Mouse (Mus musculus): ENCODE measurements around the gene Sema3b. TPM values are rescaled to one million over a fixed set of nuclear protein-coding genes. Genes with fewer than 3 reads are reported as not detected.
"Not testable (repeated sequence)": the region's sequence is repeated elsewhere in the genome, so short reads cannot be mapped to it uniquely, and the experiment has no call there.

Gene Sema3b
- polyA plus RNA-seq, 1 experiment from 2014 or later, result 9.9 TPM

DNA sequence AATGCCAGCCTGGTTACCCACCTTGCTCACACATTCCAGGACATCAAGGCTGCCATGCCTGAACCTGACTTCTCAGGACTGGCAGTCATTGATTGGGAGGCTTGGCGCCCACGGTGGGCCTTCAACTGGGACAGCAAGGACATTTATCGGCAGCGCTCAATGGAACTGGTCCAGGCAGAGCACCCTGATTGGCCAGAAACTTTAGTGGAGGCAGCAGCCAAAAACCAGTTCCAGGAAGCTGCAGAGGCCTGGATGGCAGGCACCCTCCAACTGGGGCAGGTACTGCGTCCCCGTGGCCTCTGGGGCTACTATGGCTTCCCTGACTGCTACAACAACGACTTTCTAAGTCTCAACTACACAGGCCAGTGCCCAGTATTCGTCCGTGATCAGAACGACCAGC is 31.2 kb downstream of the Sema3b start:
- Histone ChIP-seq H3K27me3 (replicated peaks) (no peaks in the 10 kb centered on the region), H3K36me3 (peaks cover 21% of the 10 kb centered on the region), H3K27ac (replicated peaks) (no peak overlapping the region), H3K4me3 (no peak overlapping the region), H3K9me3 (no peaks in the 10 kb centered on the region), H3K4me2 (peak overlapping the region; percentile 73), H3K4me1 (peaks cover 58% of the 10 kb centered on the region), H3K9ac (no peak overlapping the region)
- 85% methylated on average over 10 of the region's 10 CpGs for WGBS
- ATAC-seq (ENCODE audit: extremely low read depth, insufficient number of reproducible peaks, low FRiP score, low TSS enrichment), result no peak

DNA sequence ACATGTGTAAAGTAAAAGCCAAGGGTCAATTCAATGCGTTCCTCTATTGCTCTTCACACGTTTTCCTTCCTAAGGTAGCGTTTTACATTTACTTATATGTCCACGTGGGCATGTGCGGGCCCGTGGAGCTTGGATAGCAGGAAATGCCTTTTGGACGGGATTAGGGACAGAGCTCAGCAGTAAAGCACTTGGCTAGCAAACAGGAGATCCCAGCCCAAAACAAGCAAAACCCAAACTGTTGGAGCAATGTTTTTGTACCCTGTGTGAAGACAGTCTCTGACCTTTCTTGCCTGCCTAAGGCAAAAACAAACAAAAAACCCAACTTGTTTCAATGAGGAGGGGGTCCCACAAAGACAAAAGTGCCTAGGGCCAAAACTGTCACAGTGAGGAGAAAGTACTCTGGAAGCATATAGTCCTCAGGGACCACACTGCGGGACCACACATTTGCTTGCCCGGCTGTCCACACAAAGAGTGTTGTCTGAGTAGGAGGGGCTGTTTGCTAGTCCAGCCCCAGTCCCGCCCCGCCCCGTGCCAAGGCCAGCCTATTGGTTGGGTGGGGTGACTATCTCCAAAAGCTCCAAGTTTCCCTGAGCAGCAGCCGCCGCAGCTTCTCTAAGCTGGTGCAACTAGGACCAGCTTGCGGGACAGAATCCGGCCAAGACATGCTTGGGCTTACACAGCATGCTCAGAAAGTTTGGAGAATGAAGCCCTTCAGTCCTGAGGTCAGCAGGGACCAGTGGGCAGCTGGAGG is 32.5 kb downstream of the Sema3b start, which contains the start of gene Hyal1:
Gene Hyal1 (plus strand): TSS at position 571 of the 751 bp plus-strand sequence.
- Histone ChIP-seq H3K36me3 (peaks cover 33% of the 10 kb centered on the region), H3K4me1 (peaks cover 54% of the 10 kb centered on the region), H3K27ac (replicated peaks) (peak within 1 kb of the TSS; percentile 46), H3K9me3 (no peaks in the 10 kb centered on the region), H3K9ac (peak within 1 kb of the TSS; percentile 80), H3K27me3 (replicated peaks) (no peaks in the 10 kb centered on the region), H3K4me3 (peak within 1 kb of the TSS; percentile 50), H3K4me2 (peak within 1 kb of the TSS; percentile 73)
- ATAC-seq (ENCODE audit: extremely low read depth, insufficient number of reproducible peaks, low FRiP score, low TSS enrichment), result peak; percentile 56; the same call in 1 of the 2 replicates
- 26% methylated on average over 16 of the region's 16 CpGs for WGBS

DNA sequence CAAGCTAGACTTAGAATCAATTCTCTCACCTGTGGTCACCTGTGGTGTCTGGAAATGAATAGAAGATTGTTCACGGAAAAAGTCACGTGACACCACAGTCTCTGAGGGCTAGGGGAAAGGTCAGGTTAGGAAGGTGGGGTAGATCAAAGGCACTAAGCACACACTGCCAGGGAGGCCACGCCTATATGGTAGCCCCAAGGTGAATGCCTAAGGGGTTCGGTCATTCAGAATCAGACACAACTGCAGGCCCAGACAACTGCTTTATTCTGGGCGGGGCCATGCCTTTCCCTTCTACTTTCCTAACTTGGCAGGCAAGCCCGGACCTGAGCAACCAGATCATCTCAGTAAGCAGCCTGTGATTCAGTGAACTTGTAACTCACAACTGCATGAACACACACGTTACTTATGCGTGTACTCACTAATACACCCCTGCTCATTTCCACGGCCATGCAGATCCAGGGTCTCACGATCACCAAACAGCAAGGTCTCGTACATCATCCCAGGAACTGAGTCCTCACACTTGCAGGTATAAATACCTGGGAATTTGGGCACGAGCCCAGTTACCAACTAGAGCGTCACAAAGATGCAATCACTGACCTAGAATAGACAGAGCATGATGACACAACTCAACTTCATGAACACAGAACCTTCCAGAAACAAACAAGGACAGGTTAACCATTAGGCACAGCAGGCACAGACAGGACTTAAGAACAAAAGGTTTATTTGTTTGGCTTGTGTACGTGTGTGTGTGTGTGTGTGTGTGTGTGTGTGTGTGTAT is 33.3 kb downstream of the Sema3b start:
- H3K9me3 ChIP-seq, result no peaks in the 10 kb centered on the region
- 82% methylated on average over 14 of the region's 14 CpGs for WGBS
- peak overlapping the region; percentile 80; the same call in 1 of the 2 replicates for H3K9ac ChIP-seq
- peak overlapping the region; percentile 46 for H3K27ac ChIP-seq (replicated peaks)
- H3K36me3 ChIP-seq, result peaks cover 41% of the 10 kb centered on the region
- H3K4me2 ChIP-seq, result no peak overlapping the region
- H3K27me3 ChIP-seq (replicated peaks), result no peaks in the 10 kb centered on the region
- ATAC-seq (ENCODE audit: extremely low read depth, insufficient number of reproducible peaks, low FRiP score, low TSS enrichment), result no peak
- no peak overlapping the region for H3K4me3 ChIP-seq
- H3K4me1 ChIP-seq, result peaks cover 55% of the 10 kb centered on the region

DNA sequence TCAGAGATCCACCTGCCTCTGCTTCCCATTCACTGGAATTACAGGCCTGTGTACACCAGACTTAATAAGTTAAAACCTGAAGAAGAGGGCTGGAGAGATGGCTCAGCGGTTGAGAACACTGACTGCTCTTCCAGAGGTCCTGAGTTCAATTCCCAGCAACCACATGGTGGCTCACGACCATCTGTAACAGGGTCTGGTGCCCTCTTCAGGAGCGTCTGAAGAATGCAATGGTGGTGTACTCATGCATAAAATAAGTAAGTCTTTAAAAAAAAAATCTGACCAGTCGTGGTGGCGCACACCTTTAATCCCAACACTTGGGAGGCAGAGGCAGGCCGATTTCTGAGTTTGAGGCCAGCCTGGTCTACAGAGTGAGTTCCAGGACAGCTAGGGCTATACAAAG is 35.3 kb downstream of the Sema3b start:
- not testable (repeated sequence) for H3K9me3 ChIP-seq; H3K27ac ChIP-seq (replicated peaks); ATAC-seq (ENCODE audit: extremely low read depth, insufficient number of reproducible peaks, low FRiP score, low TSS enrichment); H3K9ac ChIP-seq; H3K4me2 ChIP-seq; H3K27me3 ChIP-seq (replicated peaks); H3K4me3 ChIP-seq
- H3K36me3 ChIP-seq, result peaks cover 47% of the 10 kb centered on the region
- peaks cover 54% of the 10 kb centered on the region for H3K4me1 ChIP-seq
- 84% methylated on average over 6 of the region's 6 CpGs for WGBS

DNA sequence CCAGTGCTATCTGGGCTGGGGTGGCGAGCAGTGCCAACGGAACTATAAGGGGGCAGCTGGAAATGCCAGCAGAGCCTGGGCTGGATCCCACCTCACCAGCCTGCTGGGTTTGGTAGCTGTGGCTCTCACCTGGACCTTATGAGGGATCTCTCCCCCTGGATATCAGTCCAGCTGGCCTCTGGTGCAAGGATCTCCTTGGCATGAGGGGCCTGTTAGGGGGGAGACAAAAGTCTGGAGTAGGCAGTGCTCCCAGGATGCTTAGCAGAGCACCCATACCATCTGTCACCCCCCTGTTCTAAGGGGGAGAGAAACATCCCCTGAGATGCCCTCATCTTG is 36.7 kb downstream of the Sema3b start:
- Histone ChIP-seq H3K9me3 (no peaks in the 10 kb centered on the region), H3K9ac (peak overlapping the region; percentile 26; the same call in 1 of the 2 replicates), H3K4me3 (no peak overlapping the region), H3K4me1 (peaks cover 56% of the 10 kb centered on the region), H3K36me3 (peaks cover 47% of the 10 kb centered on the region), H3K27ac (replicated peaks) (no peak overlapping the region), H3K27me3 (replicated peaks) (no peaks in the 10 kb centered on the region), H3K4me2 (no peak overlapping the region)
- ATAC-seq (ENCODE audit: extremely low read depth, insufficient number of reproducible peaks, low FRiP score, low TSS enrichment), result no peak
- WGBS, result 93% methylated on average over 2 of the region's 2 CpGs

DNA sequence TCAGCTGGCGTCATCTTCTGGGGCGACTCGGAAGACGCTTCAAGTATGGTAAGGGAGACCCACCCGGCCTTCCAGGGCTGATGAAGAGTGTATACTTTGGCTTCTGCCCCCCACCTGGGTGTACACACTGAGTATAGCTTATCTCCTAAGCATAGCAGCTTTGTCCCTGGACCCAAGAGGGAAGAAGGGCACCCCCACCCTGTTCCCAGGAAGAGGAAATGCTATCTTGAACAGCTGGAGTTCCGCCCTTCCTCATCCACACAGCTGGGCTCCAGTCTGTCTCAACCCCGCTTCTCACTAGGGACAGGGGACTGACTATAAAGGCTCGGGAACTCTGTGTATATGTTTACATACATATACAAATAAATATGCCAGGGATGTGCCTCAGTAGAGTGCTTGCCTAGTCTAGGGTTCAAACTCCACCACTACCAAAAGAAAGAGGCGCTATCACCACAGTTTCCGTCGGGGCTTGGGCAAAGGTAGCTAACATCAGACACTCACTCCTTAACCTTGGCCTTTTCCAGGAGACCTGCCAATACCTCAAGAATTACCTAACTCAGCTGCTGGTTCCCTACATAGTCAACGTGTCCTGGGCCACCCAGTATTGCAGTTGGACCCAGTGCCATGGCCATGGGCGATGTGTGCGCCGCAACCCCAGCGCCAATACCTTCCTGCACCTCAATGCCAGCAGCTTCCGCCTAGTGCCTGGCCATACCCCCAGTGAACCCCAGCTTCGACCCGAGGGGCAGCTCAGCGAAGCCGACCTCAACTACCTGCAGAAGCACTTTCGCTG is 37.3 kb downstream of the Sema3b start:
- Histone ChIP-seq H3K9me3 (no peaks in the 10 kb centered on the region), H3K27ac (replicated peaks) (peak overlapping the region; percentile 21; the same call in 1 of the 2 replicates), H3K4me2 (peak overlapping the region; percentile 81), H3K4me3 (peak overlapping the region; percentile 87), H3K36me3 (peaks cover 47% of the 10 kb centered on the region), H3K27me3 (replicated peaks) (no peaks in the 10 kb centered on the region), H3K4me1 (peaks cover 55% of the 10 kb centered on the region), H3K9ac (peak overlapping the region; percentile 93)
- ATAC-seq (ENCODE audit: extremely low read depth, insufficient number of reproducible peaks, low FRiP score, low TSS enrichment), result no peak
- WGBS, result 85% methylated on average over 22 of the region's 22 CpGs

DNA sequence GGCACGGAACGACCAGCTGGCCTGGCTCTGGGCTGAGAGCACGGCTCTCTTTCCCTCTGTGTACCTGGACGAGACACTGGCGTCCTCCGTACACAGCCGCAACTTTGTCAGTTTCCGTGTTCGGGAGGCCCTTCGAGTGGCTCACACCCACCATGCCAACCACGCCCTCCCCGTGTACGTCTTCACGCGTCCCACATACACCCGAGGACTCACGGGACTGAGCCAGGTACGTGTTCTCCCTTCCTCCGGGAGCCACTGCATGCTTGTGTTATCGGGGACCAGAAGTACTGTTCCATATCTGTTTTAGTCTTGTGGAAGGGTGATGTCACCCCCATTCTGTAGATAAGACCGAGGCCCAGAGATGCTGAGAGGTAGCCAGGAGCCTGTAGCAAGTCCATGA is 38.2 kb downstream of the Sema3b start:
- no peak for ATAC-seq (ENCODE audit: extremely low read depth, insufficient number of reproducible peaks, low FRiP score, low TSS enrichment)
- Histone ChIP-seq H3K27me3 (replicated peaks) (no peaks in the 10 kb centered on the region), H3K9ac (peak overlapping the region; percentile 93), H3K4me2 (peak overlapping the region; percentile 81), H3K4me1 (peaks cover 55% of the 10 kb centered on the region), H3K36me3 (peaks cover 47% of the 10 kb centered on the region), H3K4me3 (peak overlapping the region; percentile 87), H3K27ac (replicated peaks) (peak overlapping the region; percentile 83), H3K9me3 (no peaks in the 10 kb centered on the region)
- 57% methylated on average over 21 of the region's 21 CpGs for WGBS

DNA sequence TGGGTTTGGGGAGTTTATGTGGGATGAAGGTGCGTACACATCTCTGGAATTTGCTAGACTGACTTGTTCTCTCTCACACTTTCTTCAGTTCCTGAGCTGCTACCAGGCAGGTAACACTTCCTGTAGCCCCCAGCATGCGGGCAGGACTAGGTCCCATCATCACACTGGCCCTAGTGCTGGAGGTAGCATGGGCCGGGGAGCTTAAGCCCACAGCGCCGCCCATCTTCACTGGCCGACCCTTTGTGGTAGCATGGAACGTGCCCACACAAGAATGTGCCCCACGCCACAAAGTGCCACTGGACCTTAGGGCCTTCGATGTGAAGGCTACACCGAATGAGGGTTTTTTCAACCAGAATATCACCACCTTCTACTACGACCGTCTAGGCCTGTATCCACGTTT is 39.0 kb downstream of the Sema3b start:
- Histone ChIP-seq H3K4me3 (peak overlapping the region; percentile 87), H3K4me2 (peak overlapping the region; percentile 81), H3K36me3 (peaks cover 53% of the 10 kb centered on the region), H3K27me3 (replicated peaks) (no peaks in the 10 kb centered on the region), H3K9me3 (no peaks in the 10 kb centered on the region), H3K9ac (peak overlapping the region; percentile 93), H3K4me1 (peaks cover 57% of the 10 kb centered on the region), H3K27ac (replicated peaks) (peak overlapping the region; percentile 83)
- 50% methylated on average over 13 of the region's 13 CpGs for WGBS
- no peak for ATAC-seq (ENCODE audit: extremely low read depth, insufficient number of reproducible peaks, low FRiP score, low TSS enrichment)

DNA sequence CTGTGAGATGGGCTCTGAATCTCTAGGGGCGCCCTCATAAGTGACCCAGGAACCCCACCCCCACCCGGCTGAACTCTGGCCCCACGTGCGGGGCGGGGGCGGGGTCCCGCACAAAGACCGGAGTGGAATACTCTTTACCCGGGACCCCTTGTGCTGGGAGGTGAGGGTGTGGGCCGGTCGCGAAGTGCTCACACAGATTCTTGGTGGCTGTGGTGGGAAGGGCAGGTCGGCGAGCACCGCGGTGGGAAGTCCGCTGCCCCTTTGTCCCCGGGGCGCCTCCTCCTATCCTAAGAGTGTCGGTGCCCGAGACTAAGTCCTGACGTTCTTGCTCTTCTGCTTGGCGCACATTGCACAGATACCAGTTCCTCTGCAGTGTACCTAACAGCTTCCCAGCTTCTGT is 39.8 kb downstream of the Sema3b start:
- ATAC-seq (ENCODE audit: extremely low read depth, insufficient number of reproducible peaks, low FRiP score, low TSS enrichment), result peak; percentile 20
- Histone ChIP-seq H3K36me3 (peaks cover 53% of the 10 kb centered on the region), H3K9ac (peak overlapping the region; percentile 93), H3K27ac (replicated peaks) (peak overlapping the region; percentile 83), H3K4me3 (peak overlapping the region; percentile 87), H3K4me2 (peak overlapping the region; percentile 81), H3K9me3 (no peaks in the 10 kb centered on the region), H3K27me3 (replicated peaks) (no peaks in the 10 kb centered on the region), H3K4me1 (peaks cover 59% of the 10 kb centered on the region)
- under 1% methylated on average over 23 of the region's 23 CpGs for WGBS

DNA sequence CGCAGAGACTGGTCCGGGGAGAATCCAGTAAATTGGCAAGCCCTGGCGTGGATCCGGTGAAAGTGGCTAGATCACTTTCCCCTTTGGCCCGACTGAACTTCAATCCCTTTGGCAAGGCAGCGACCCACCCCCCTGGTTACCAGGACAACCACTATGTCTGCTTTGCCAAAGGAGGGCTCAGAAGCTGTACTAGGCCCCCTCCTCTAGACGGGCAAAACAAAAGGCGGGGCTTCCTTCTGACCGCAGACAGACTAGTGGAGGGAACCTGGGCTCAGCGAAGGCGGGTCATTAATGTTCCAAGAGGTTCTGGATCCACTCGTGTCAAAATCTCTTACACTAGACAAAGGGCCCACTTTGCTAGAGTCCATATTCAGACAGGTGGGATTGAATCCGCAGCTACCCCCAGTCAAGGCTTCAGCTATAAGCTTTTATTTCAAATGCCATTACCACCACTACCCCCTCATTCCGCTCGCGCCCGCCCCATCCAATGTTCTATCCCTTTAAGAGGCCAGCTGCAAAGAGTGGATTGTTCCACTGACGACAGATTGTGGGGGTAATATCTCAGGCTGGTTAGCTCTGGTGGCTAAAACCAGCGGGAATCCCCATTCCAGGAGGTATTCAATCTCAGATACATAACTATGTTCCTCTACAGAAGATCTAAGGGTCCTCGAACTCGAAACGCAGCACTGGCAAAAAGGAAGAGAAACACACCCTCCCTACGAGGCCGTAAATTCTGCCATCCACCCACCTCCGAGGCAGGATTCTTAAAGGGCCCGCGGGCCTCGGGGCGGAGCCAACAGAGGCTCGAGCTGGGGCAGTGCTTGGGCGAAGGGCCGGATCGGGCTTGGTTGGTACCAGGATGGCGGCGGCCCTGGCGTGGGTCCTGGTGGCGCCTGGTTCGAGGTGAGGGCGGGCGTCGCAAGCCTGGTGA is 40.4 kb downstream of the Sema3b start:
- no peaks in the 10 kb centered on the region for H3K9me3 ChIP-seq
- H3K27me3 ChIP-seq (replicated peaks), result no peaks in the 10 kb centered on the region
- H3K27ac ChIP-seq (replicated peaks), result peak overlapping the region; percentile 83
- WGBS, result under 1% methylated on average over 41 of the region's 41 CpGs
- peaks cover 50% of the 10 kb centered on the region for H3K36me3 ChIP-seq
- H3K9ac ChIP-seq, result peak overlapping the region; percentile 93
- H3K4me3 ChIP-seq, result peak overlapping the region; percentile 87
- H3K4me1 ChIP-seq, result peaks cover 66% of the 10 kb centered on the region
- peak; percentile 77 for ATAC-seq (ENCODE audit: extremely low read depth, insufficient number of reproducible peaks, low FRiP score, low TSS enrichment)
- peak overlapping the region; percentile 81 for H3K4me2 ChIP-seq

Measured in heart, embryonic 13.5 days (tissue).